Mouse (Mus musculus) midbrain, embryonic 14.5 days (tissue): Measurements from ENCODE around the gene Nans. TPM values are rescaled to one million over a fixed set of nuclear protein-coding genes. Genes with fewer than 3 reads are reported as not detected.
A peak's percentile ranks its signal among the peaks of the same experiment; 100 is the strongest.

ENCODE experiments used
- ATAC-seq: fragments of 200-750 bp; cut with Nextera tagmentation; 2 replicates; pipeline ENCODE4 v1.8.0; 2017; ENCODE audit warnings: moderate number of reproducible peaks, moderate library complexity; ENCODE audit not compliant: low FRiP score, low TSS enrichment
- DNase-seq: peaks from one replicate; pipeline ENCODE4 v3.0.0-alpha.2; 2015
- H3K27ac ChIP-seq: fragments of 300-500 bp; sonication (generic); replicated peaks from 2 replicates; pipeline ENCODE4 v1.5.1; 2014; ENCODE audit warnings: mild to moderate bottlenecking, low read depth, low read length, moderate library complexity
- H3K27me3 ChIP-seq: fragments of 300-500 bp; sonication (generic); 2 replicates; pipeline ENCODE4 v1.6.1; 2014; ENCODE audit warnings: low read length, control low read depth, mixed read lengths; ENCODE audit not compliant: control insufficient read depth, insufficient read depth
- H3K36me3 ChIP-seq: fragments of 300-500 bp; sonication (generic); 2 replicates; pipeline ENCODE4 v1.6.1; 2014; ENCODE audit warnings: low read length, control low read depth; ENCODE audit not compliant: control insufficient read depth, insufficient read depth
- H3K4me1 ChIP-seq: fragments of 300-500 bp; sonication (generic); 2 replicates; pipeline ENCODE4 v1.6.1; 2014; ENCODE audit warnings: mild to moderate bottlenecking, antibody characterized with exemption, low read length, control low read depth; ENCODE audit not compliant: control insufficient read depth, insufficient read depth
- H3K4me2 ChIP-seq: fragments of 300-500 bp; sonication (generic); 2 replicates; pipeline ENCODE4 v1.6.1; 2014; ENCODE audit warnings: mild to moderate bottlenecking, low read length, moderate library complexity
- H3K4me3 ChIP-seq: fragments of 300-500 bp; sonication (generic); replicated peaks from 2 replicates; pipeline ENCODE4 v1.5.1; 2014; ENCODE audit warnings: low read depth, low read length
- H3K9ac ChIP-seq: fragments of 300-500 bp; sonication (generic); replicated peaks from 2 replicates; pipeline ENCODE4 v1.6.1; 2014; ENCODE audit warnings: mild to moderate bottlenecking, low read length, moderate library complexity
- H3K9me3 ChIP-seq: fragments of 300-500 bp; sonication (generic); 2 replicates; pipeline ENCODE4 v1.6.1; 2016; ENCODE audit warnings: low read length, control low read depth, mixed read lengths; ENCODE audit not compliant: control insufficient read depth
- WGBS: fragments of 180-500 bp; shearing (Covaris S2); extraction: QIAGEN DNeasy Blood & Tissue Kit; methylation state at CpG from one replicate; pipeline ENCODE4 v1.1.7; 2014; 5-methylcytosine and 5-hydroxymethylcytosine counted together
- polyA plus RNA-seq: library from polyadenylated mRNA; unstranded; fragments of >200 nt; fragmentation: Nextera tagmentation; extraction: Ambion mirVana; gene quantifications from 2 replicates; pipeline ENCODE4 v1.2.1, GENCODE M21; 2014

Nans gene
- polyA plus RNA-seq, 1 experiment from 2014 or later, result 47.3 TPM

DNA sequence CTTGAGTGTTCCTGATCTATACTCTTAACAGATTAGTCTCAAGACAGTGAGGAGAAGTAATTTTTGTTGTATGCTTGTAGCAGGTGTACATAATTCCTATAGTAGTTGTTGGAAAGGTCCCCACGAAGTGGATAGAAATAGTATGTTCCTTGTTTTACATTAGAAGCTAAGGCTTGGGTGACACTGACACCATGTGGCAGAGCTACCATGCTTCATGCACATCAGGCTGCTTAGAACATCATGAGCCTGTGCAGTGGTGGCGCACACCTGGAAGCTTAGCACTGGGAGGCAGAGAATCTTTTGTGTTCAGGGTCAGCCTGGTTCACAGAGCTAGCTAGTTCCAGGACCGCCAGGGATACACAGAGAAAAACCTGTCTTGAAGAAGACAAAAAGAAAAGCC is 23.3 kb upstream of the Nans start:
- Histone ChIP-seq H3K9me3 (no peaks in the 10 kb centered on the region), H3K36me3 (peaks cover 64% of the 10 kb centered on the region), H3K9ac (no peak overlapping the region), H3K27me3 (no peaks in the 10 kb centered on the region), H3K4me2 (no peak overlapping the region), H3K27ac (no peak overlapping the region), H3K4me3 (no peak overlapping the region), H3K4me1 (no peaks in the 10 kb centered on the region)
- DNase-seq (peak; percentile 46), ATAC-seq (no peak)
- 87% methylated on average over 3 of the region's 3 CpGs for WGBS

- Histone ChIP-seq H3K4me1 (no peaks in the 10 kb centered on the region), H3K9ac (no peak overlapping the region), H3K36me3 (peaks cover 43% of the 10 kb centered on the region), H3K4me3 (no peak overlapping the region), H3K27me3 (no peaks in the 10 kb centered on the region), H3K9me3 (no peaks in the 10 kb centered on the region), H3K27ac (no peak overlapping the region), H3K4me2 (no peak overlapping the region)
- no peak for ATAC-seq
- no peak for DNase-seq
- 93% methylated on average over 5 of the region's 5 CpGs for WGBS
These were observed 13.9 kb upstream of the Nans start for GRCm38 (mm10) chr4:46475101-46475500.

- DNase-seq, result no peak
- H3K36me3 ChIP-seq, result peaks cover 10% of the 10 kb centered on the region
- H3K27me3 ChIP-seq, result no peaks in the 10 kb centered on the region
- H3K9ac ChIP-seq, result no peak overlapping the region
- H3K4me2 ChIP-seq, result no peak overlapping the region
- ATAC-seq, result no peak
- H3K9me3 ChIP-seq, result no peaks in the 10 kb centered on the region
- no peaks in the 10 kb centered on the region for H3K4me1 ChIP-seq
- WGBS, result 93% methylated on average over 2 of the region's 2 CpGs
- no peak overlapping the region for H3K27ac ChIP-seq
- H3K4me3 ChIP-seq, result no peak overlapping the region
These were observed 10.0 kb upstream of the Nans start for GRCm38 (mm10) chr4:46479081-46479480.

- no peak for ATAC-seq
- WGBS, result 64% methylated on average over 14 of the region's 14 CpGs
- no peak overlapping the region for H3K9ac ChIP-seq
These were observed 3.2 kb upstream of the Nans start for GRCm38 (mm10) chr4:46485696-46486417.

GRCm38 (mm10) chr4:46487348-46487747 is 1.7 kb upstream of the Nans start:
- no peaks in the 10 kb centered on the region for H3K9me3 ChIP-seq
- H3K4me2 ChIP-seq, result no peak overlapping the region
- DNase-seq, result no peak
- 94% methylated on average over 5 of the region's 5 CpGs for WGBS
- H3K4me1 ChIP-seq, result peaks cover 6% of the 10 kb centered on the region; the same call in 1 of the 2 replicates
- ATAC-seq, result no peak
- no peak overlapping the region for H3K27ac ChIP-seq
- no peak overlapping the region for H3K9ac ChIP-seq
- no peaks in the 10 kb centered on the region for H3K27me3 ChIP-seq
- H3K4me3 ChIP-seq, result no peak overlapping the region
- H3K36me3 ChIP-seq, result no peaks in the 10 kb centered on the region

More at GRCm38 (mm10) chr4:46485696-46486417, 3.2 kb upstream of the Nans start:
- Histone ChIP-seq H3K36me3 (no peaks in the 10 kb centered on the region), H3K4me1 (peaks cover 6% of the 10 kb centered on the region; the same call in 1 of the 2 replicates), H3K4me3 (no peak overlapping the region), H3K27me3 (no peaks in the 10 kb centered on the region), H3K27ac (no peak overlapping the region), H3K9me3 (no peaks in the 10 kb centered on the region), H3K4me2 (no peak overlapping the region)
- DNase-seq, result no peak

GRCm38 (mm10) chr4:46493071-46493470 is 4.0 kb downstream of the Nans start:
- 94% methylated on average over 6 of the region's 6 CpGs for WGBS
- peaks cover 6% of the 10 kb centered on the region; the same call in 1 of the 2 replicates for H3K4me1 ChIP-seq
- no peaks in the 10 kb centered on the region for H3K9me3 ChIP-seq
- no peak overlapping the region for H3K4me2 ChIP-seq
- no peak overlapping the region for H3K27ac ChIP-seq
- no peaks in the 10 kb centered on the region for H3K27me3 ChIP-seq
- ATAC-seq, result no peak
- H3K36me3 ChIP-seq, result peaks cover 34% of the 10 kb centered on the region
- no peak for DNase-seq
- H3K4me3 ChIP-seq, result no peak overlapping the region
- no peak overlapping the region for H3K9ac ChIP-seq

DNA sequence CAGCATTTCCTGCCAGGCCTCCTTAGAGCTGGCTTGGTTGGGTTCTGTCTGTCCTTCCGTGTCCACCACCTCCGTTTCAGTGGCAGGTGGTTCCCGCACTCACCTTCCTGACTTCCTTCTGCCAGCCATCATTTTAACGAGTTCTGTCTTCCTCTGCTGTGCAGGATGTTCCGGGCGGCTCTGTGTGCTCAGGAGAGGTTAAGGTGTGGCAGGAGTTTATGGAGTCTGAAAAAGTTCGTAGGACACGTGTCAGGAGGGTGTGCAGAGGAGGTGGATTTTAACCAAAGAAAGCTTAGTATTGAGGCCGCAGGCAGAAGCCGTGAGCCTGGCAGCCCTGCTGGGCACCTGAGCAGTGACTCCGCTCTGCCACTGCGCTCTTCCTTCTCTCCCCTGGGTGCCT is 6.5 kb downstream of the Nans start:
- no peak for DNase-seq
- Histone ChIP-seq H3K36me3 (peaks cover 46% of the 10 kb centered on the region), H3K27ac (no peak overlapping the region), H3K27me3 (no peaks in the 10 kb centered on the region), H3K4me2 (no peak overlapping the region), H3K4me3 (no peak overlapping the region), H3K4me1 (no peaks in the 10 kb centered on the region), H3K9ac (no peak overlapping the region), H3K9me3 (no peaks in the 10 kb centered on the region)
- 92% methylated on average over 12 of the region's 12 CpGs for WGBS
- ATAC-seq, result no peak

DNA sequence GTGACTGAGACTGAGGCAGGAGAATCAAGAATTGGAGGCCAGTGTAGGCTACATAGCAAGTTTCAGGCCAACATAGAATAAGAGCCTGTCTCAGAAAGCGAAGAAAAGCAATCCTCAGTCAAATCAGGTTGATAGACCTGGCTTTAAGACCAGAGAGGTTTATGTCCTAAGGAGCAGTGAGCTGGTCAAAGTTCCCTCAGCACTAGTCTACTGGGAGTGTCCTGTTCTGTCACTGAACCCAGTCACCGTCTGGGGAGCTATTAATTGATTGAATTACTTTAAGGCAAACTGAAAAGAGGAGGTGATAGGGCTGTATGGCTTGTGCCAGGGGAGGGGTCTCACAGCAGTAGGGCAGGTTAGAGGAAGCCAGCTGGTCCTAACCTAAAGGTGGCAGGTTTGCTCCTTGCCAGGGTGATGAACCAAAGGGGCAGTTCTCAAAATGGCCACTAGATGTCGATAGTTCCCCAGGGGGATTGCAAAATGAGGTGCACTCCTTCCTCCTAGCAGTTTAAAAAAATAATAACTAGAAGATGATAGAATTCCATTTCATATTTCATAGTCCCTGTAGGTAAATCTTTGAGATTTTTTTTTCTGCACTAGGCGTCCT is 8.3 kb downstream of the Nans start:
- Histone ChIP-seq H3K36me3 (peaks cover 64% of the 10 kb centered on the region), H3K9ac (no peak overlapping the region), H3K4me1 (no peaks in the 10 kb centered on the region), H3K27me3 (no peaks in the 10 kb centered on the region), H3K27ac (no peak overlapping the region), H3K4me3 (no peak overlapping the region), H3K9me3 (no peaks in the 10 kb centered on the region), H3K4me2 (no peak overlapping the region)
- DNase-seq, result peak; percentile 78
- WGBS, result 45% methylated on average over 4 of the region's 4 CpGs
- ATAC-seq, result no peak

DNA sequence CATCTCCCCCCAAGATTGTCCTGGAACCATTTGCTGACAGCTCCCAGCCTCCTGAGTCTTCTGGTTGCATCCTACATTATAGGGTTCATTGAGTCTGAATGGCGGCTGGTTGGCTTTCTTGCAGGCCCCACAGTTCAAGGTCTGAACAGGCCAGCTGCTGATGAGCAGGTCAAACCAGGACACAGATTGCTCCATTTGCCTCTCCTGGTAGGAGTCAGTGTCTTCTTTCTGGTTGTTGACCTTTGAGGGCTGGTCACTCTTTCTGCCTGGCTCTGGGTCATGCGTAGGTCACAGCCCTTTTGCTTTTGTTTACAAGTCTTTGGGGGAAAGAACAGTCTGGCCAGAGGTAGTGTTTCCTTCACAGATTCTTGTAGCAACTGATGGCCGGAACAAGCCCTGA is 9.5 kb downstream of the Nans start:
- ATAC-seq (no peak), DNase-seq (no peak)
- Histone ChIP-seq H3K9me3 (no peaks in the 10 kb centered on the region), H3K4me2 (no peak overlapping the region), H3K27ac (no peak overlapping the region), H3K4me3 (no peak overlapping the region), H3K9ac (no peak overlapping the region), H3K4me1 (no peaks in the 10 kb centered on the region), H3K36me3 (peaks cover 63% of the 10 kb centered on the region), H3K27me3 (no peaks in the 10 kb centered on the region)
- 72% methylated on average over 3 of the region's 3 CpGs for WGBS
